Mouse (Mus musculus) kidney, embryonic 14.5 days (tissue): ENCODE data around the gene Stard7. TPM values are rescaled to one million over a fixed set of nuclear protein-coding genes. Genes with fewer than 3 reads are reported as not detected.

Experiments used
- ATAC-seq: fragments of 200-750 bp; cut with Nextera tagmentation; 2 replicates; pipeline ENCODE4 v1.8.0; 2017; ENCODE audit warnings: moderate number of reproducible peaks, mild to moderate bottlenecking, moderate TSS enrichment, moderate library complexity; ENCODE audit not compliant: low FRiP score, low TSS enrichment
- H3K27ac ChIP-seq: fragments of 300-500 bp; sonication (generic); 2 replicates; pipeline ENCODE4 v1.5.1; 2014; ENCODE audit warnings: low read depth, mild to moderate bottlenecking, low read length, moderate library complexity, mixed read lengths
- H3K27me3 ChIP-seq: fragments of 300-500 bp; sonication (generic); 2 replicates; pipeline ENCODE4 v1.6.1; 2014; ENCODE audit warnings: mild to moderate bottlenecking, low read length; ENCODE audit not compliant: control insufficient read depth, insufficient read depth
- H3K36me3 ChIP-seq: fragments of 300-500 bp; sonication (generic); 2 replicates; pipeline ENCODE4 v1.6.1; 2014; ENCODE audit warnings: low read length, mixed read lengths; ENCODE audit not compliant: control insufficient read depth, insufficient read depth
- H3K4me1 ChIP-seq: fragments of 300-500 bp; sonication (generic); 2 replicates; pipeline ENCODE4 v1.6.1; 2014; ENCODE audit warnings: low read length, mixed read lengths; ENCODE audit not compliant: control insufficient read depth, insufficient read depth
- H3K4me2 ChIP-seq: fragments of 300-500 bp; sonication (generic); replicated peaks from 2 replicates; pipeline ENCODE4 v1.6.1; 2014; ENCODE audit warnings: low read depth, mild to moderate bottlenecking, low read length
- H3K4me3 ChIP-seq: fragments of 300-500 bp; sonication (generic); 2 replicates; pipeline ENCODE4 v1.5.1; 2014; ENCODE audit warnings: mild to moderate bottlenecking, low read length
- H3K9ac ChIP-seq: fragments of 300-500 bp; sonication (generic); 2 replicates; pipeline ENCODE4 v1.6.1; 2014; ENCODE audit warnings: low read depth, mild to moderate bottlenecking, low read length, moderate library complexity
- H3K9me3 ChIP-seq: fragments of 300-500 bp; sonication (generic); 2 replicates; pipeline ENCODE4 v1.6.1; 2016; ENCODE audit warnings: low read length; ENCODE audit not compliant: control insufficient read depth
- WGBS: fragments of 180-500 bp; shearing (Covaris S2); extraction: QIAGEN DNeasy Blood & Tissue Kit; methylation state at CpG from one replicate; pipeline ENCODE4 v1.1.7; 2014; 5-methylcytosine and 5-hydroxymethylcytosine counted together
- polyA plus RNA-seq: library from polyadenylated mRNA; unstranded; fragments of >200 nt; fragmentation: Nextera tagmentation; extraction: Ambion mirVana; gene quantifications from 2 replicates; pipeline ENCODE4 v1.2.1, GENCODE M21; 2014

The Stard7 gene
- polyA plus RNA-seq, 1 experiment from 2014 or later = 102 TPM

- no peak for ATAC-seq
- H3K36me3 ChIP-seq = no peaks in the 10 kb centered on the region
- H3K27ac ChIP-seq = no peak overlapping the region
- 94% methylated on average over 4 of the region's 4 CpGs for WGBS
- no peak overlapping the region for H3K4me3 ChIP-seq
- no peak overlapping the region for H3K4me2 ChIP-seq
- no peaks in the 10 kb centered on the region for H3K9me3 ChIP-seq
- H3K4me1 ChIP-seq = no peaks in the 10 kb centered on the region
- H3K27me3 ChIP-seq = no peaks in the 10 kb centered on the region
- H3K9ac ChIP-seq = no peak overlapping the region
These were observed 42.8 kb downstream of the Stard7 start for GRCm38 (mm10) chr2:127312801-127313200.

- WGBS = 64% methylated on average over 4 of the region's 4 CpGs
- Histone ChIP-seq H3K9me3 (no peaks in the 10 kb centered on the region), H3K36me3 (no peaks in the 10 kb centered on the region), H3K27ac (0 out of 2 replicates have a peak overlapping the region, but pooled peaks have one; percentile 2), H3K4me1 (no peaks in the 10 kb centered on the region), H3K9ac (no peak overlapping the region), H3K4me3 (no peak overlapping the region), H3K4me2 (no peak overlapping the region), H3K27me3 (no peaks in the 10 kb centered on the region)
- ATAC-seq = 0 out of 2 replicates have a peak, but pooled peaks have one; percentile 12
These were observed 43.9 kb downstream of the Stard7 start for GRCm38 (mm10) chr2:127313878-127314277.

- H3K36me3 ChIP-seq = no peaks in the 10 kb centered on the region
- H3K27ac ChIP-seq = peak overlapping the region; percentile 2; the same call in 1 of the 2 replicates
- no peaks in the 10 kb centered on the region for H3K27me3 ChIP-seq
- no peak for ATAC-seq
- H3K4me1 ChIP-seq = no peaks in the 10 kb centered on the region
- H3K9ac ChIP-seq = no peak overlapping the region
- H3K9me3 ChIP-seq = no peaks in the 10 kb centered on the region
- H3K4me2 ChIP-seq = no peak overlapping the region
- H3K4me3 ChIP-seq = no peak overlapping the region
- 73% methylated on average over 6 of the region's 6 CpGs for WGBS
These were observed 44.6 kb downstream of the Stard7 start for GRCm38 (mm10) chr2:127314467-127315154.

GRCm38 (mm10) chr2:127315155-127315470 is 45.1 kb downstream of the Stard7 start:
- no peaks in the 10 kb centered on the region for H3K4me1 ChIP-seq
- WGBS = 93% methylated on average over 1 of the region's 1 CpGs
- no peak for ATAC-seq

GRCm38 (mm10) chr2:127316431-127316830 is 46.4 kb downstream of the Stard7 start:
- WGBS = 81% methylated on average over 5 of the region's 5 CpGs
- no peak overlapping the region for H3K27ac ChIP-seq
- H3K4me2 ChIP-seq = no peak overlapping the region
- no peaks in the 10 kb centered on the region for H3K9me3 ChIP-seq
- H3K9ac ChIP-seq = no peak overlapping the region
- no peaks in the 10 kb centered on the region for H3K27me3 ChIP-seq
- no peak for ATAC-seq
- no peak overlapping the region for H3K4me3 ChIP-seq
- no peaks in the 10 kb centered on the region for H3K4me1 ChIP-seq
- no peaks in the 10 kb centered on the region for H3K36me3 ChIP-seq

More at GRCm38 (mm10) chr2:127315155-127315470, 45.1 kb downstream of the Stard7 start:
- no peaks in the 10 kb centered on the region for H3K27me3 ChIP-seq
- H3K4me2 ChIP-seq = no peak overlapping the region
- no peaks in the 10 kb centered on the region for H3K36me3 ChIP-seq
- no peak overlapping the region for H3K9ac ChIP-seq
- no peaks in the 10 kb centered on the region for H3K9me3 ChIP-seq
- no peak overlapping the region for H3K27ac ChIP-seq
- H3K4me3 ChIP-seq = no peak overlapping the region

- 89% methylated on average over 4 of the region's 4 CpGs for WGBS
- Histone ChIP-seq H3K36me3 (no peaks in the 10 kb centered on the region), H3K27ac (no peak overlapping the region), H3K4me3 (no peak overlapping the region), H3K27me3 (no peaks in the 10 kb centered on the region), H3K4me2 (no peak overlapping the region), H3K9ac (no peak overlapping the region), H3K9me3 (no peaks in the 10 kb centered on the region), H3K4me1 (no peaks in the 10 kb centered on the region)
- ATAC-seq = no peak
These were observed 48.1 kb downstream of the Stard7 start for GRCm38 (mm10) chr2:127318136-127318535.

GRCm38 (mm10) chr2:127319071-127319470 is 49.1 kb downstream of the Stard7 start:
- no peak overlapping the region for H3K9ac ChIP-seq
- H3K4me2 ChIP-seq = no peak overlapping the region
- H3K27ac ChIP-seq = no peak overlapping the region
- 73% methylated on average over 4 of the region's 4 CpGs for WGBS
- ATAC-seq = no peak
- H3K36me3 ChIP-seq = no peaks in the 10 kb centered on the region
- no peaks in the 10 kb centered on the region for H3K27me3 ChIP-seq
- no peaks in the 10 kb centered on the region for H3K4me1 ChIP-seq
- no peak overlapping the region for H3K4me3 ChIP-seq
- no peaks in the 10 kb centered on the region for H3K9me3 ChIP-seq

- Histone ChIP-seq H3K27me3 (no peaks in the 10 kb centered on the region), H3K4me3 (no peak overlapping the region), H3K36me3 (no peaks in the 10 kb centered on the region), H3K4me1 (no peaks in the 10 kb centered on the region), H3K9ac (no peak overlapping the region), H3K4me2 (no peak overlapping the region), H3K9me3 (no peaks in the 10 kb centered on the region), H3K27ac (no peak overlapping the region)
- ATAC-seq = no peak
- WGBS = 87% methylated on average over 6 of the region's 6 CpGs
These were observed 52.8 kb downstream of the Stard7 start for GRCm38 (mm10) chr2:127322671-127323285.

GRCm38 (mm10) chr2:127323667-127324066 is 53.6 kb downstream of the Stard7 start:
- H3K4me3 ChIP-seq = no peak overlapping the region

More at GRCm38 (mm10) chr2:127323667-127324066, 53.6 kb downstream of the Stard7 start:
- Histone ChIP-seq H3K4me2 (no peak overlapping the region), H3K36me3 (no peaks in the 10 kb centered on the region), H3K9ac (no peak overlapping the region), H3K27me3 (no peaks in the 10 kb centered on the region), H3K4me1 (no peaks in the 10 kb centered on the region), H3K9me3 (no peaks in the 10 kb centered on the region), H3K27ac (no peak overlapping the region)
- 91% methylated on average over 1 of the region's 1 CpGs for WGBS
- no peak for ATAC-seq
